Mouse (Mus musculus): Measurements from ENCODE around the gene Aplnr. TPM values are rescaled to one million over a fixed set of nuclear protein-coding genes. Genes with fewer than 3 reads are reported as not detected.

Gene Aplnr
- polyA plus RNA-seq, 1 experiment, result not detected

DNA sequence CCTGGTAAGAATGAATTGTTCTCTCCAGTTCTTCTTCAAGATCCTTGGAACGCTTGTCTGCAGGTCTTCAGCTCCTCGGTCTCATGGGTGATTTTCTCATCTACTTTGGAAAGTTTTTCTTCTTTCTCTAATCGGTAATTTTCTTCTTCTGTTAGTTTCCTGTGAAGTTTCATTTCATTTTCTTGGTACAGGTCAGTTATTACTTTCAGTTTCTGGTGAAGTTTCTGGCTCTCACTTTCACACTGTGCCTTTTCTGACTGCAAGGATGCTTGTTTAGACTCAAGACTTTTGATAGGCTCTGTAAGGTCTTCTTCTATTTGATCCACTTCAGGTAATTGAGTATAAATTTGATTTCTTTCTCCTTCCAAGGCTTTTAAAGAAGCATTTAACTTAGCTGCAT is 21.4 kb downstream of the Aplnr start:
- TF ChIP-seq GATA1 (IDR thresholded peaks at IDR 0.05; ENCODE audit: low read length), result no peak

- no peak for TF ChIP-seq GATA1 (IDR thresholded peaks at IDR 0.05; ENCODE audit: low read length)
Observed at GRCm38 (mm10) chr2:85160901-85161637, 25.0 kb downstream of the Aplnr start.

- TF ChIP-seq GATA1 (IDR thresholded peaks at IDR 0.05; ENCODE audit: low read length), result no peak
Observed at GRCm38 (mm10) chr2:85161638-85162093, 25.6 kb downstream of the Aplnr start.

- TF ChIP-seq GATA1 (IDR thresholded peaks at IDR 0.05; ENCODE audit: low read length), result no peak
Observed at GRCm38 (mm10) chr2:85163311-85164047, 27.5 kb downstream of the Aplnr start.

DNA sequence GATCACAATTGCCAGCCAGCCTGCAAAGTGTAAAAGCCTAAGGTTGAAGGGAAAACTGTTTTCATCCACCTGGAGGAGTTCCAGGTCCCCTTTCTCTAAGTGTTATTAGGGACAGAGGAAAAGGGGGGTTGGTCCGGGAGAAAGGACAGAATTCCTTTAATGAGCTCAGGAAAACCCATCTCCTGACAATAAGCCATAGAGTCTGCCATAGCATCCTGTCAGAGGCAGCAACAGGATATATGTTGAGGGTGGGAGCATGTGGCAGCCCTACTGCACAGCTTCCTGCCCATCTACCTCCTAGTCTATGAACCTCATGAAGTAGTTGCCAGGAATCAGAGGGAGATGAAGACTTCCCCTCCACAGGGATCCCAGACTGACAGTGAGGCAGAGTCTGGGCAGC is 31.6 kb downstream of the Aplnr start:
- TF ChIP-seq GATA1 (IDR thresholded peaks at IDR 0.05; ENCODE audit: low read length), result no peak

GRCm38 (mm10) chr2:85168327-85168726 is 32.3 kb downstream of the Aplnr start:
- TF ChIP-seq GATA1 (IDR thresholded peaks at IDR 0.05; ENCODE audit: low read length), result no peak

- no peak for TF ChIP-seq GATA1 (IDR thresholded peaks at IDR 0.05; ENCODE audit: low read length)
Observed at GRCm38 (mm10) chr2:85172071-85172762, 36.2 kb downstream of the Aplnr start.

DNA sequence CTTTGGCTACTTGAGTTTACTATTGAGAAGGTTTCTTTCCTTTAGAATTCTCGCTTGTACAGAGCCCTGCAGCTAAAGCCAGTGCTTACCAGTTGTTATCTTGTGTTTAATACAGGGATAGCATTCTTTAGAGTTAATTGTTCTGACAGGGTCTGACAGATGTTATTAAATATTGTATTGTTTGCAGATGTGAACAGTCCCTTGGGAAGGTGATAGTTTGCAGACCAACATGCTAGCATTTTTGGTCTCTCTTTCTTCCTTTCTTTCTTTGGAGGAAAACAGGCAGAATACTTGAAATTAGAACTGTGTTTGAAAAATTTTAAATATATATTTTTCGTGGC is 36.7 kb downstream of the Aplnr start:
- TF ChIP-seq GATA1 (IDR thresholded peaks at IDR 0.05; ENCODE audit: low read length), result no peak

GRCm38 (mm10) chr2:85173545-85173944 is 37.5 kb downstream of the Aplnr start:
- TF ChIP-seq GATA1 (IDR thresholded peaks at IDR 0.05; ENCODE audit: low read length), result no peak

DNA sequence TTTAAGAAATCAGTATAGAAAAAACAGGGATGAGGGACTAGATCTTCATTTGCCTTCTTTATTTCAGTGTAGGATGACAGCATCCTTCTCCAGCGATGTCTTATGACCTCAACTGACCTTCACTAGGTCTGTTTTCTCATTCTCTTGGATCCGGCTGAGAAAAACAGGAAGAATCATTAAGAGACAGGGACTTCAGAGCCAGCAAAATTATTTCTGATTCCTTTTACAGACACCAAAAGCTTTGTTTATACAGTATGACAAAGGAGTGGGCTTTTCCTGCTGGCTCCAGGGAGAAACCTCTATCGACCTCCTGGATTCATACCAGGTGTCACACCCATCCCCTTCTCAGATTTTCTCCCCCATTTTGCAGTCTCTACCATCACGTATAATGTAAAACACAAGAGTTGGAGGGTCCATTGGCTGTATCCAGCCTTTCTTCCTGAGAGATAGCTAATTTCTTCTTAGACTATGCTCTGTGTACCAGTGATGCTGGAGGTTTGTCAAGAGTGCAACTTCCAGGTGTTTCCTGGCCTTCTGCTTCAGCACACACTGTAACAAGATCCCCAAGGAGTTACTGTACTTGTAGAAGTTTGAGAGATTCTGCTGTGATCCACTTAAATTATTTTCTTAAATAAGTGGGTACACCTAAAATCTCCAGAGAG is 42.2 kb downstream of the Aplnr start:
- TF ChIP-seq GATA1 (IDR thresholded peaks at IDR 0.05; ENCODE audit: low read length), result no peak

GRCm38 (mm10) chr2:85187582-85188151 is 51.6 kb downstream of the Aplnr start:
- no peak for TF ChIP-seq GATA1 (IDR thresholded peaks at IDR 0.05; ENCODE audit: low read length)

Other genes starting within 250 kb of the Aplnr start
- not detected in 2 replicates for gene Rtn4rl2, start 249.5 kb upstream of the Aplnr start, polyA plus RNA-seq (2012)
- gene Slc43a3, start 199.6 kb upstream of the Aplnr start, polyA plus RNA-seq (2012), result 16.5 and 23.1 TPM in 2 replicates
- not detected in 2 replicates for gene Prg2, start 155.8 kb upstream of the Aplnr start, polyA plus RNA-seq (2012)
- not detected in 2 replicates for gene Prg3, start 148.0 kb upstream of the Aplnr start, polyA plus RNA-seq (2012)
- gene Ssrp1, start 99.0 kb upstream of the Aplnr start, polyA plus RNA-seq (2012), result 58.3 and 107 TPM in 2 replicates
- 0.04 TPM in 1 of 2 replicates, not detected in the other for gene P2rx3, start 98.8 kb upstream of the Aplnr start, polyA plus RNA-seq (2012)
- gene Tnks1bp1, start 88.2 kb upstream of the Aplnr start, polyA plus RNA-seq (2012), result 2.5 and 3.7 TPM in 2 replicates
- not detected in 2 replicates for gene Lrrc55, start 61.0 kb downstream of the Aplnr start, polyA plus RNA-seq (2012)
- gene Olfr987, start 203.1 kb downstream of the Aplnr start, polyA plus RNA-seq (2012), result not detected in 2 replicates
- not detected in 2 replicates for gene Olfr988, start 227.0 kb downstream of the Aplnr start, polyA plus RNA-seq (2012)

Measured in G1E-ER4 (cell line).